ENCODE assay signal across 11 mouse cellular contexts in genomic region chr11:31731459-31731858, GRCm38 (mm10).
"Had no signal": no experiment of that assay in that cellular context is flagged by ENCODE, and none has a peak within 500 bp of the region (broad histone marks: within the 10 kb centered on the region; RNA-seq: fewer than 3 reads in every experiment).

No protein-coding gene starts in this region.

- H3K4me3 ChIP-seq: midbrain, embryonic 15.5 days had no signal

- H3K27me3 ChIP-seq: midbrain, embryonic 15.5 days had no signal

- H3K9me3 ChIP-seq: midbrain, embryonic 15.5 days had no signal

- ATAC-seq: intestine, embryonic 16.5 days; midbrain, embryonic 15.5 days had no signal

- H3K9ac ChIP-seq: liver, embryonic 14.5 days; midbrain, embryonic 15.5 days had no signal

- H3K27ac ChIP-seq: liver, embryonic 14.5 days; midbrain, embryonic 15.5 days had no signal

- H3K36me3 ChIP-seq: midbrain, embryonic 15.5 days had no signal

- DNase-seq: kidney, adult 8-10 months; kidney, postnatal 36 days; left cerebral cortex, postnatal 4 days; liver; lung, adult 18-20 months; lung, postnatal 36 days; thymus, adult 18-20 months; thymus, postnatal 14 days had no signal

- H3K4me2 ChIP-seq: midbrain, embryonic 15.5 days had no signal
